Mouse (Mus musculus): ENCODE measurements around the gene Ddx27. TPM values are rescaled to one million over a fixed set of nuclear protein-coding genes. Genes with fewer than 3 reads are reported as not detected.

Gene Ddx27
- polyA plus RNA-seq (2012; rRNA removed; ENCODE audit: low replicate concordance): 10.7 and 15.9 TPM in 2 replicates

DNA sequence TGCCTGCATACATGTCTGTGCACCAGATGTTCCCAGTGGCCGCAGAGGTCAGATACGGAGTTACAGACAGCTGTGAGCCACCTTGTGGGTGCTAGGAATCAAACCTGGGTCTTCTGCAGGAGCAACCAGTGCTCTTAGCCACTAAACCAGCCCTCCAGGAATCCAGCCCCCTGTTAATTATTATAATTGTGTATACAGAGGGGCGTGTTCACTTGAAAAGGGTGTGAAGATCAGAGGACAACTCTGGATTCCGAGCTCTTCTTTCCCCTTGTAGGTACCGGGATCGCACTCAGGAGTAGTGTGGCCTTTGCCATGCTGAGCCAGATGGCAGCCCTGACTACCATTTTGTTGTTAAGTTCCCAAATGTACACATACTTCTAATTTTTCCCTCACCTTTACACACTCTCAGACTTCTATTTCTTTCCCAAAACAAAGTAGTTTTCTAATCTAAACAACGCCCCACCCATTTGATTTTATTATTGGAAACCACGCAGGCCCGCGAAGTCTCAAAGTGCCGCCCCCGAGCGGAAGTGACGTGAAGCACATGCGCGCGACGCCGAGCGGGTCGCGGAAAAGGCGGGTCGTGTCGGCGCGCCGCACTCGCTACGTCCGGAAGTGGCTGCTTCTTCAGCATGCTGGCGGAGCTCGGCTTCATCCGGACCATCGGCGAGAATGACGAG is at the start of gene Ddx27:
Gene Ddx27 (plus strand): TSS at position 492 of the 680 bp plus-strand sequence.

DNA sequence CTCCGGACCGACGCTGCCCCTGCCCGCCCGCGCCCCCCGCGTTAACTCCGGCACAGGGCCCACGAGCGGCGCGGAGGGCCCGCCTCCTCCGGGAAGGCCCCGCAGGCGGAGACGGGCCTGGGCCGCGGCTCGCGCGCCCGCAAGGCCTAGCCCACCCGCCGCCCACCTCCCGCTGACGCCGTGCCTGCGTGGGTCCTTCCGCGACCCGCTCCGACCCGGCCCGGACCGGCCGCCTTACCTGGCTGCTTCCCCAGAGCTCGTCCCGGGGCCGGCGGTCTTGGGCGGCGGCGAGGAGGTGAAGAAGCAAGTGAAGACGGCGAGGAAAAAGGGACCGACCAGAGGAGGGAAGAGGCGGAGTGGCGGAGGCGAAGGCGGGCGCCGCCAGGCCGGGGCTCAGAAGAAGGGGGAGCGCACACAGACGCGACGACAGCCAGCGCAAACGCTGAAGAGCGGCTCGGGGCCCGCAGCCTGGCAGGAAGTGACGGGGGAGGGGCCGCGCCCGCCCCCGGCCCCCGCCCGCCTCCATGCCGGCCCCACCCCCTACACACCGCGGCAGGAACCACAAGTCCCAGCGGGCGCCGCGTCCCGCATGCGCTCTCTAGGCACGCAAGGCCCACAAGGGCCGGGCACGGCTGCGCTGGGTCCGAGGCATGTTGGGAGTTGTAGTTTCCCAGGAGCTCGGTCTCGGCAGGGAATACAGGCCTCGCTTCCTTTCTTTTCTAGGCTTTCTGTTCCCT is 19.0 kb upstream of the Ddx27 start, which contains the start of gene Stau1:
Gene Stau1 (minus strand): TSS at position 504 of the 737 bp plus-strand sequence.

GRCm38 (mm10) chr2:167062965-167063880 is 48.2 kb downstream of the Ddx27 start, which contains the start of gene Znfx1:
Gene Znfx1 (minus strand): TSS chr2:167063015.

Other genes starting within 250 kb of the Ddx27 start
- 4.4 and 7.1 TPM in 2 replicates for gene Trp53rkb, start 222.7 kb upstream of the Ddx27 start, polyA plus RNA-seq (2012; rRNA removed; ENCODE audit: low replicate concordance)
- 7.9 and 11.0 TPM in 2 replicates for gene Arfgef2, start 209.6 kb upstream of the Ddx27 start, polyA plus RNA-seq (2012; rRNA removed; ENCODE audit: low replicate concordance)
- gene Cse1l, start 109.2 kb upstream of the Ddx27 start, polyA plus RNA-seq (2012; rRNA removed; ENCODE audit: low replicate concordance): 2.0 and 5.9 TPM in 2 replicates
- 7.0 and 15.6 TPM in 2 replicates for gene Stau1, start 18.9 kb upstream of the Ddx27 start, polyA plus RNA-seq (2012; rRNA removed; ENCODE audit: low replicate concordance)
- 20.6 and 41.2 TPM in 2 replicates for gene Znfx1, start 47.8 kb downstream of the Ddx27 start, polyA plus RNA-seq (2012; rRNA removed; ENCODE audit: low replicate concordance)
- gene Kcnb1, start 175.0 kb downstream of the Ddx27 start, polyA plus RNA-seq (2012; rRNA removed; ENCODE audit: low replicate concordance): 1.5 and 3.1 TPM in 2 replicates
- gene Ptgis, start 225.4 kb downstream of the Ddx27 start, polyA plus RNA-seq (2012; rRNA removed; ENCODE audit: low replicate concordance): 7.1 and 7.9 TPM in 2 replicates

Data from duodenum, adult 2 months (tissue).